Mouse (Mus musculus) embryonic fibroblast, embryonic 13.5 days (primary cell): ENCODE results near the gene AI464131.

ENCODE experiments used
- CTCF ChIP-seq: IDR thresholded peaks from 2 replicates; pipeline ENCODE4 v1.5.1; 2011; ENCODE audit warnings: mild to moderate bottlenecking, control low read depth, low read length, moderate library complexity, borderline replicate concordance; ENCODE audit not compliant: insufficient read depth
- POLR2A ChIP-seq: IDR thresholded peaks from 2 replicates; pipeline ENCODE4 v1.6.1; 2011; ENCODE audit warnings: low read depth, mild to moderate bottlenecking, control low read depth, low read length, moderate library complexity

DNA sequence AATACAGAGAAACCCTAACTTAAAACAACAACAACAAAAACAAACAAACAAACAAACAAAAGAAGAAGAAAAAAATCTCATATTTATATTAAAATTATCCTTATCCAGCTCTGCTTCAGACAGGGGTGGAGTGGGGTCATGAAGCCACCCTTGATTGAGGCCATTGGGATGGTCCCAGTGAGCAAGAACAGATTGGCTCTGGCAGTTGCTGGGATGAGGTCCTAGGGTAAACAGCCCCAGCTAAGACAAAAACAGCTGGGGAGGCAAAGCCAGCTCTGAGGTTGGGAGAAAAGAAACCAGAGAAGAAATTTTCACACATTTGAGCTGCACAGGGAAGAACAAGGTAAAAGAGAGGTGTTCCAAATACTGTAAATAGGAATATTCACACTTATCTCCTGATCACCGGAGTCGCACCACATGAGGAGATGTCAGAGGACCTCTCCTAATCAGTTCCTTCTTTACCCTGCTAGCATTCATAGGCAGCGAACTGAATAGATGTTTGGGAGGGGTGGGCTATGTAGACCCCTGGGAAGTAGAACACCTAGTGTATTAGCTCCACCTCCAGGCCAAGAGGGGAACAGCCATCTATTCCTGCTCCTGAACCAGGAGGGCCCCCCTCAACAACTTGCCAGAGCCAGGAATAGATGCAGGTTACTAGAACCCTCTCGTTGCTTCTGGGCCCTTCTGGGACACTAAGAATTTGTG is 24.0 kb downstream of the AI464131 start:
- TF ChIP-seq POLR2A (no peak), CTCF (no peak)
